Mouse (Mus musculus): ENCODE measurements around the gene Gm38392. TPM values are rescaled to one million over a fixed set of nuclear protein-coding genes. Genes with fewer than 3 reads are reported as not detected.

The Gm38392 gene
- polyA plus RNA-seq, 1 experiment from 2014 or later, result not detected

GRCm38 (mm10) chr3:88203456-88203855 lies 83.6 kb downstream of the Gm38392 start:
- no peaks in the 10 kb centered on the region for H3K9me3 ChIP-seq (ENCODE audit: control insufficient read depth, low read length)
- H3K27me3 ChIP-seq (ENCODE audit: control insufficient read depth, insufficient read depth, low read length), result peaks cover 32% of the 10 kb centered on the region
- peak overlapping the region; percentile 94 for H3K4me2 ChIP-seq (replicated peaks)
- 5% methylated on average over 5 of the region's 5 CpGs for WGBS
- peaks cover 62% of the 10 kb centered on the region for H3K4me1 ChIP-seq (replicated peaks; ENCODE audit: control insufficient read depth, insufficient read depth, low read length)
- DNase-seq (ENCODE audit: low spot score), result no peak
- no peak overlapping the region for H3K4me3 ChIP-seq (replicated peaks; ENCODE audit: low read length)
- 0 out of 2 replicates have a peak overlapping the region, but pooled peaks have one; percentile 28 for H3K9ac ChIP-seq
- ATAC-seq (ENCODE audit: low FRiP score), result no peak
- H3K36me3 ChIP-seq (replicated peaks; ENCODE audit: control insufficient read depth, insufficient read depth), result no peaks in the 10 kb centered on the region
- H3K27ac ChIP-seq, result peak overlapping the region; percentile 98

- peaks cover 32% of the 10 kb centered on the region for H3K27me3 ChIP-seq (ENCODE audit: control insufficient read depth, insufficient read depth, low read length)
- DNase-seq (ENCODE audit: low spot score), result no peak
Observed at GRCm38 (mm10) chr3:88202986-88203385, 84.0 kb downstream of the Gm38392 start.

GRCm38 (mm10) chr3:88201640-88202039 lies 85.4 kb downstream of the Gm38392 start:
- H3K4me2 ChIP-seq (replicated peaks), result peak overlapping the region; percentile 94
- peaks cover 61% of the 10 kb centered on the region for H3K4me1 ChIP-seq (replicated peaks; ENCODE audit: control insufficient read depth, insufficient read depth, low read length)
- peak overlapping the region; percentile 98 for H3K27ac ChIP-seq
- peaks cover 30% of the 10 kb centered on the region for H3K27me3 ChIP-seq (ENCODE audit: control insufficient read depth, insufficient read depth, low read length)
- WGBS, result 15% methylated on average over 5 of the region's 5 CpGs
- H3K4me3 ChIP-seq (replicated peaks; ENCODE audit: low read length), result peak overlapping the region; percentile 58
- ATAC-seq (ENCODE audit: low FRiP score) (no peak), DNase-seq (ENCODE audit: low spot score) (no peak)
- H3K9ac ChIP-seq, result peak overlapping the region; percentile 93
- H3K36me3 ChIP-seq (replicated peaks; ENCODE audit: control insufficient read depth, insufficient read depth), result no peaks in the 10 kb centered on the region
- H3K9me3 ChIP-seq (ENCODE audit: control insufficient read depth, low read length), result no peaks in the 10 kb centered on the region

More at GRCm38 (mm10) chr3:88202986-88203385, 84.0 kb downstream of the Gm38392 start:
- peaks cover 62% of the 10 kb centered on the region for H3K4me1 ChIP-seq (replicated peaks; ENCODE audit: control insufficient read depth, insufficient read depth, low read length)
- peak overlapping the region; percentile 98 for H3K27ac ChIP-seq
- no peaks in the 10 kb centered on the region for H3K36me3 ChIP-seq (replicated peaks; ENCODE audit: control insufficient read depth, insufficient read depth)
- H3K9ac ChIP-seq, result peak overlapping the region; percentile 93
- 7% methylated on average over 6 of the region's 6 CpGs for WGBS
- peak overlapping the region; percentile 94 for H3K4me2 ChIP-seq (replicated peaks)
- ATAC-seq (ENCODE audit: low FRiP score), result no peak
- no peaks in the 10 kb centered on the region for H3K9me3 ChIP-seq (ENCODE audit: control insufficient read depth, low read length)
- no peak overlapping the region for H3K4me3 ChIP-seq (replicated peaks; ENCODE audit: low read length)

GRCm38 (mm10) chr3:88200972-88201330 lies 86.1 kb downstream of the Gm38392 start:
- under 1% methylated on average over 36 of the region's 37 CpGs for WGBS
- H3K9me3 ChIP-seq (ENCODE audit: control insufficient read depth, low read length), result no peaks in the 10 kb centered on the region
- DNase-seq (ENCODE audit: low spot score), result no peak
- peaks cover 55% of the 10 kb centered on the region for H3K4me1 ChIP-seq (replicated peaks; ENCODE audit: control insufficient read depth, insufficient read depth, low read length)
- H3K4me3 ChIP-seq (replicated peaks; ENCODE audit: low read length), result peak overlapping the region; percentile 58
- no peaks in the 10 kb centered on the region for H3K36me3 ChIP-seq (replicated peaks; ENCODE audit: control insufficient read depth, insufficient read depth)
- peak overlapping the region; percentile 93 for H3K9ac ChIP-seq
- H3K27ac ChIP-seq, result peak overlapping the region; percentile 98
- peaks cover 25% of the 10 kb centered on the region for H3K27me3 ChIP-seq (ENCODE audit: control insufficient read depth, insufficient read depth, low read length)
- ATAC-seq (ENCODE audit: low FRiP score), result no peak
- peak overlapping the region; percentile 94 for H3K4me2 ChIP-seq (replicated peaks)

GRCm38 (mm10) chr3:88200161-88200971 lies 86.6 kb downstream of the Gm38392 start:
- Histone ChIP-seq H3K27me3 (ENCODE audit: control insufficient read depth, insufficient read depth, low read length) (peaks cover 25% of the 10 kb centered on the region), H3K9me3 (ENCODE audit: control insufficient read depth, low read length) (no peaks in the 10 kb centered on the region), H3K36me3 (replicated peaks; ENCODE audit: control insufficient read depth, insufficient read depth) (no peaks in the 10 kb centered on the region), H3K4me2 (replicated peaks) (peak overlapping the region; percentile 94), H3K9ac (peak overlapping the region; percentile 93), H3K27ac (peak overlapping the region; percentile 98), H3K4me3 (replicated peaks; ENCODE audit: low read length) (peak overlapping the region; percentile 58), H3K4me1 (replicated peaks; ENCODE audit: control insufficient read depth, insufficient read depth, low read length) (peaks cover 49% of the 10 kb centered on the region)
- ATAC-seq (ENCODE audit: low FRiP score) (no peak), DNase-seq (ENCODE audit: low spot score) (peak; percentile 43)
- WGBS, result under 1% methylated on average over 61 of the region's 61 CpGs

- DNase-seq (ENCODE audit: low spot score) (no peak), ATAC-seq (ENCODE audit: low FRiP score) (no peak)
- H3K9me3 ChIP-seq (ENCODE audit: control insufficient read depth, low read length), result no peaks in the 10 kb centered on the region
- no peaks in the 10 kb centered on the region for H3K36me3 ChIP-seq (replicated peaks; ENCODE audit: control insufficient read depth, insufficient read depth)
- H3K4me2 ChIP-seq (replicated peaks), result peak overlapping the region; percentile 94
- H3K4me3 ChIP-seq (replicated peaks; ENCODE audit: low read length), result peak overlapping the region; percentile 58
- 27% methylated on average over 2 of the region's 2 CpGs for WGBS
- peak overlapping the region; percentile 98 for H3K27ac ChIP-seq
- peak overlapping the region; percentile 93 for H3K9ac ChIP-seq
- peaks cover 42% of the 10 kb centered on the region for H3K4me1 ChIP-seq (replicated peaks; ENCODE audit: control insufficient read depth, insufficient read depth, low read length)
- H3K27me3 ChIP-seq (ENCODE audit: control insufficient read depth, insufficient read depth, low read length), result peaks cover 22% of the 10 kb centered on the region
Observed at GRCm38 (mm10) chr3:88199541-88200110, 87.4 kb downstream of the Gm38392 start.

GRCm38 (mm10) chr3:88198505-88199020 lies 88.4 kb downstream of the Gm38392 start:
- DNase-seq (ENCODE audit: low spot score) (no peak), ATAC-seq (ENCODE audit: low FRiP score) (peak; percentile 18; the same call in 1 of the 2 replicates)
- Histone ChIP-seq H3K4me1 (replicated peaks; ENCODE audit: control insufficient read depth, insufficient read depth, low read length) (peaks cover 32% of the 10 kb centered on the region), H3K4me2 (replicated peaks) (peak overlapping the region; percentile 94), H3K36me3 (replicated peaks; ENCODE audit: control insufficient read depth, insufficient read depth) (no peaks in the 10 kb centered on the region), H3K4me3 (replicated peaks; ENCODE audit: low read length) (no peak overlapping the region), H3K9me3 (ENCODE audit: control insufficient read depth, low read length) (no peaks in the 10 kb centered on the region), H3K27me3 (ENCODE audit: control insufficient read depth, insufficient read depth, low read length) (peaks cover 16% of the 10 kb centered on the region), H3K27ac (peak overlapping the region; percentile 48; the same call in 1 of the 2 replicates), H3K9ac (peak overlapping the region; percentile 17; the same call in 1 of the 2 replicates)
- 19% methylated on average over 9 of the region's 9 CpGs for WGBS

- H3K27ac ChIP-seq, result peak overlapping the region; percentile 48; the same call in 1 of the 2 replicates
- DNase-seq (ENCODE audit: low spot score) (no peak), ATAC-seq (ENCODE audit: low FRiP score) (no peak)
- H3K4me1 ChIP-seq (replicated peaks; ENCODE audit: control insufficient read depth, insufficient read depth, low read length), result peaks cover 27% of the 10 kb centered on the region
- H3K36me3 ChIP-seq (replicated peaks; ENCODE audit: control insufficient read depth, insufficient read depth), result no peaks in the 10 kb centered on the region
- peaks cover 16% of the 10 kb centered on the region for H3K27me3 ChIP-seq (ENCODE audit: control insufficient read depth, insufficient read depth, low read length)
- H3K4me3 ChIP-seq (replicated peaks; ENCODE audit: low read length), result no peak overlapping the region
- H3K9ac ChIP-seq, result peak overlapping the region; percentile 17; the same call in 1 of the 2 replicates
- no peaks in the 10 kb centered on the region for H3K9me3 ChIP-seq (ENCODE audit: control insufficient read depth, low read length)
- peak overlapping the region; percentile 94 for H3K4me2 ChIP-seq (replicated peaks)
- 11% methylated on average over 10 of the region's 10 CpGs for WGBS
Observed at GRCm38 (mm10) chr3:88197741-88198504, 89.1 kb downstream of the Gm38392 start.

Data from hindbrain, embryonic 14.5 days (tissue).